Mouse (Mus musculus) layer of hippocampus, adult 2 months (tissue): ENCODE data around the gene Plekhj1. TPM values are rescaled to one million over a fixed set of nuclear protein-coding genes. Genes with fewer than 3 reads are reported as not detected.

ENCODE experiments used
- DNase-seq, 2 experiments: peaks; one replicate each; pipeline ENCODE4 v3.0.0; 2022; ENCODE audit warnings: low spot score in 2 of 2
- H3K27ac ChIP-seq: fragments of 200-600 bp; 2 replicates; pipeline ENCODE4 v1.8.1; 2022
- H3K4me3 ChIP-seq: fragments of 200-600 bp; 2 replicates; pipeline ENCODE4 v1.8.1; 2022; ENCODE audit warnings: mild to moderate bottlenecking
- CTCF ChIP-seq: fragments of 200-600 bp; conservative IDR thresholded peaks from 2 replicates; pipeline ENCODE4 v1.8.1; 2022; ENCODE audit warnings: antibody characterized with exemption, mild to moderate bottlenecking, moderate library complexity
- total RNA-seq, 2 experiments: library from RNA; stranded (reverse); gene quantifications; 2 replicates each; pipeline ENCODE4 v1.2.3; 2021

Plekhj1 gene
- total RNA-seq, 2 experiments from 2014 or later = 68.4 to 76.3 TPM

GRCm38 (mm10) chr10:80793803-80794202 is 4.6 kb downstream of the Plekhj1 start:
- TF ChIP-seq CTCF = no peak
- no peak for DNase-seq
- no peak overlapping the region for H3K27ac ChIP-seq

GRCm38 (mm10) chr10:80793033-80793784 is 5.2 kb downstream of the Plekhj1 start:
- H3K27ac ChIP-seq = peak overlapping the region; percentile 88
- no peak for TF ChIP-seq CTCF
- H3K4me3 ChIP-seq = no peak overlapping the region
- DNase-seq = no peak

More at GRCm38 (mm10) chr10:80793803-80794202, 4.6 kb downstream of the Plekhj1 start:
- no peak overlapping the region for H3K4me3 ChIP-seq

GRCm38 (mm10) chr10:80792175-80793032 is 6.0 kb downstream of the Plekhj1 start:
- no peak for DNase-seq
- TF ChIP-seq CTCF = no peak
- Histone ChIP-seq H3K4me3 (no peak overlapping the region), H3K27ac (peak overlapping the region; percentile 88)

GRCm38 (mm10) chr10:80791476-80792174 is 6.8 kb downstream of the Plekhj1 start:
- Histone ChIP-seq H3K27ac (peak overlapping the region; percentile 88), H3K4me3 (no peak overlapping the region)
- 0 out of 2 replicates have a peak, but pooled peaks have one; percentile 4 for TF ChIP-seq CTCF
- DNase-seq = no peak

GRCm38 (mm10) chr10:80790761-80791404 is 7.5 kb downstream of the Plekhj1 start:
- Histone ChIP-seq H3K27ac (peak overlapping the region; percentile 88; the same call in 1 of the 2 replicates), H3K4me3 (no peak overlapping the region)
- TF ChIP-seq CTCF = no peak
- no peak for DNase-seq

- TF ChIP-seq CTCF = no peak
- DNase-seq = no peak
- no peak overlapping the region for H3K27ac ChIP-seq
- no peak overlapping the region for H3K4me3 ChIP-seq
These were observed 10.9 kb downstream of the Plekhj1 start for GRCm38 (mm10) chr10:80787517-80787916.

- no peak for DNase-seq
- H3K27ac ChIP-seq = no peak overlapping the region
- no peak for TF ChIP-seq CTCF
- no peak overlapping the region for H3K4me3 ChIP-seq
These were observed 12.5 kb downstream of the Plekhj1 start for GRCm38 (mm10) chr10:80785963-80786362.

GRCm38 (mm10) chr10:80784871-80785270 is 13.6 kb downstream of the Plekhj1 start:
- DNase-seq = no peak
- H3K4me3 ChIP-seq = no peak overlapping the region
- no peak for TF ChIP-seq CTCF
- peak overlapping the region; percentile 78; the same call in 1 of the 2 replicates for H3K27ac ChIP-seq

- Histone ChIP-seq H3K27ac (peak overlapping the region; percentile 78), H3K4me3 (no peak overlapping the region)
- no peak for DNase-seq
- TF ChIP-seq CTCF = no peak
These were observed 14.1 kb downstream of the Plekhj1 start for GRCm38 (mm10) chr10:80784302-80784701.

- Histone ChIP-seq H3K27ac (no peak overlapping the region), H3K4me3 (no peak overlapping the region)
- no peak for TF ChIP-seq CTCF
These were observed 18.9 kb downstream of the Plekhj1 start for GRCm38 (mm10) chr10:80779565-80779964.

GRCm38 (mm10) chr10:80777123-80777522 is 21.3 kb downstream of the Plekhj1 start:
- DNase-seq = no peak

More at GRCm38 (mm10) chr10:80779565-80779964, 18.9 kb downstream of the Plekhj1 start:
- no peak for DNase-seq

GRCm38 (mm10) chr10:80776358-80776869 is 22.0 kb downstream of the Plekhj1 start:
- no peak overlapping the region for H3K4me3 ChIP-seq
- peak overlapping the region; percentile 87; the same call in 1 of the 2 replicates for H3K27ac ChIP-seq
- TF ChIP-seq CTCF = no peak
- DNase-seq = no peak

More at GRCm38 (mm10) chr10:80777123-80777522, 21.3 kb downstream of the Plekhj1 start:
- TF ChIP-seq CTCF = no peak
- H3K27ac ChIP-seq = no peak overlapping the region
- H3K4me3 ChIP-seq = no peak overlapping the region
